Mouse (Mus musculus) A20 (cell line): ENCODE results near the gene Kctd6.

Experiments used
- DNase-seq: peaks from one replicate; pipeline ENCODE4 v3.0.0-alpha.2; 2011; ENCODE audit warnings: low read depth, low spot score

The Kctd6 gene

GRCm38 (mm10) chr14:8214299-8215207, 613 bp downstream of the Kctd6 start:
- DNase-seq: peak; percentile 61

GRCm38 (mm10) chr14:8215208-8215778, 1.4 kb downstream of the Kctd6 start:
- DNase-seq: no peak

- DNase-seq: no peak
These were observed 2.2 kb downstream of the Kctd6 start for GRCm38 (mm10) chr14:8216100-8216499.

GRCm38 (mm10) chr14:8218238-8218637, 4.3 kb downstream of the Kctd6 start:
- no peak for DNase-seq

GRCm38 (mm10) chr14:8218730-8219380, 4.9 kb downstream of the Kctd6 start:
- DNase-seq: peak; percentile 83

- no peak for DNase-seq
These were observed 5.9 kb downstream of the Kctd6 start for GRCm38 (mm10) chr14:8219876-8220275.

GRCm38 (mm10) chr14:8220306-8220705, 6.4 kb downstream of the Kctd6 start:
- peak; percentile 45 for DNase-seq

- no peak for DNase-seq
These were observed 7.0 kb downstream of the Kctd6 start for GRCm38 (mm10) chr14:8220912-8221311.

GRCm38 (mm10) chr14:8222561-8222960, 8.6 kb downstream of the Kctd6 start:
- no peak for DNase-seq

GRCm38 (mm10) chr14:8223506-8224293, 9.8 kb downstream of the Kctd6 start:
- DNase-seq: no peak

- DNase-seq: no peak
These were observed 10.9 kb downstream of the Kctd6 start for GRCm38 (mm10) chr14:8224805-8225204.

GRCm38 (mm10) chr14:8229367-8230019, 15.6 kb downstream of the Kctd6 start:
- DNase-seq: no peak

GRCm38 (mm10) chr14:8232155-8232910, 18.4 kb downstream of the Kctd6 start:
- DNase-seq: no peak

GRCm38 (mm10) chr14:8233252-8233651, 19.3 kb downstream of the Kctd6 start:
- no peak for DNase-seq

GRCm38 (mm10) chr14:8241816-8242215, 27.9 kb downstream of the Kctd6 start:
- no peak for DNase-seq

- peak; percentile 21 for DNase-seq
These were observed 28.5 kb downstream of the Kctd6 start for GRCm38 (mm10) chr14:8242388-8242920.

GRCm38 (mm10) chr14:8243136-8243888, 29.4 kb downstream of the Kctd6 start:
- no peak for DNase-seq

- DNase-seq: no peak
These were observed 30.3 kb downstream of the Kctd6 start for GRCm38 (mm10) chr14:8244211-8244611.

- DNase-seq: no peak
These were observed 32.9 kb downstream of the Kctd6 start for GRCm38 (mm10) chr14:8246878-8247277.
